Mouse (Mus musculus) retina, adult 2 months (tissue): Measurements from ENCODE around the gene Mkrn1.
"Not testable (repeated sequence)": the region's sequence is repeated elsewhere in the genome, so short reads cannot be mapped to it uniquely, and the experiment has no call there.

Source experiments
- DNase-seq: peaks from one replicate; pipeline ENCODE4 v3.0.0-alpha.2; 2012; ENCODE audit warnings: low read depth, low spot score

Gene Mkrn1

GRCm38 (mm10) chr6:39430722-39431121 is 10.5 kb upstream of the Mkrn1 start:
- no peak for DNase-seq

- DNase-seq = no peak
Observed at GRCm38 (mm10) chr6:39429007-39429788, 8.9 kb upstream of the Mkrn1 start.

- no peak for DNase-seq
Observed at GRCm38 (mm10) chr6:39427276-39428003, 7.2 kb upstream of the Mkrn1 start.

- DNase-seq = no peak
Observed at GRCm38 (mm10) chr6:39426725-39427124, 6.5 kb upstream of the Mkrn1 start.

- no peak for DNase-seq
Observed at GRCm38 (mm10) chr6:39425181-39425580, 4.9 kb upstream of the Mkrn1 start.

GRCm38 (mm10) chr6:39423686-39424085 is 3.4 kb upstream of the Mkrn1 start:
- no peak for DNase-seq

GRCm38 (mm10) chr6:39423130-39423551 is 2.9 kb upstream of the Mkrn1 start:
- no peak for DNase-seq

GRCm38 (mm10) chr6:39420867-39421266 is 605 bp upstream of the Mkrn1 start:
- no peak for DNase-seq

GRCm38 (mm10) chr6:39419386-39419850 is 844 bp downstream of the Mkrn1 start:
- no peak for DNase-seq

GRCm38 (mm10) chr6:39416654-39417053 is 3.6 kb downstream of the Mkrn1 start:
- DNase-seq = not testable (repeated sequence)

- no peak for DNase-seq
Observed at GRCm38 (mm10) chr6:39415762-39416161, 4.5 kb downstream of the Mkrn1 start.

- no peak for DNase-seq
Observed at GRCm38 (mm10) chr6:39414106-39414505, 6.2 kb downstream of the Mkrn1 start.

- DNase-seq = no peak
Observed at GRCm38 (mm10) chr6:39406480-39406879, 13.8 kb downstream of the Mkrn1 start.

GRCm38 (mm10) chr6:39403136-39403535 is 17.1 kb downstream of the Mkrn1 start:
- no peak for DNase-seq

GRCm38 (mm10) chr6:39400343-39400742 is 19.9 kb downstream of the Mkrn1 start:
- DNase-seq = no peak

GRCm38 (mm10) chr6:39398342-39398741 is 21.9 kb downstream of the Mkrn1 start:
- no peak for DNase-seq

- DNase-seq = no peak
Observed at GRCm38 (mm10) chr6:39397046-39397445, 23.2 kb downstream of the Mkrn1 start.

- no peak for DNase-seq
Observed at GRCm38 (mm10) chr6:39395916-39396315, 24.3 kb downstream of the Mkrn1 start.

- no peak for DNase-seq
Observed at GRCm38 (mm10) chr6:39395471-39395870, 24.8 kb downstream of the Mkrn1 start.

- no peak for DNase-seq
Observed at GRCm38 (mm10) chr6:39389988-39390387, 30.3 kb downstream of the Mkrn1 start.

GRCm38 (mm10) chr6:39381125-39381880 is 39.0 kb downstream of the Mkrn1 start, which contains the start of gene Rab19:
TSS of gene Rab19 (plus strand) at chr6:39381175.
- DNase-seq = no peak

GRCm38 (mm10) chr6:39380276-39380675 is 40.0 kb downstream of the Mkrn1 start:
- DNase-seq = no peak
